Mouse (Mus musculus): Measurements from ENCODE around the gene Pkn3.

Gene Pkn3

GRCm38 (mm10) chr2:30063235-30063634, 14.2 kb upstream of the Pkn3 start:
- DNase-seq (ENCODE audit: extremely low spot score, low spot score) = no peak

- DNase-seq (ENCODE audit: extremely low spot score, low spot score) = no peak
Observed at GRCm38 (mm10) chr2:30063791-30064190, 13.7 kb upstream of the Pkn3 start.

DNA sequence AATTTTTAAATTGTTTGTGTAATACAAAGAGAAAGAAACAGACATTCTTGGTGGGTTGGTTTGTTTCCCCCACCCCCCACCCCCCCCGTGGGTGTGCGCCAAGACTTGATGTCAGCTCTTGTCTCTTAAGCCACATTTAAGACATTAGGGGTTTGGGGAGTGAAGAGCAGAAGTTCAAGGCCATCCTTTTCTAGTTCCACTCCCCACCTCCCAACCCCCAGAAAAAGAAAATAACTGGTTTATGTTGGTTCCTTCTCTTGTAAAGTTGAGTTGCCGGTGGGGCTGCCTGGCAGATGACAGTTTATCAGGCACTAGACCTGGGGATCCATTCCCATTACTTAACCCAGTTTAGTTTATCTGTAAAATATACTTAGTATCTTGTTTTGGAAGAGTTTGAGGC, 13.2 kb upstream of the Pkn3 start:
- no peak for DNase-seq (ENCODE audit: extremely low spot score, low spot score)

DNA sequence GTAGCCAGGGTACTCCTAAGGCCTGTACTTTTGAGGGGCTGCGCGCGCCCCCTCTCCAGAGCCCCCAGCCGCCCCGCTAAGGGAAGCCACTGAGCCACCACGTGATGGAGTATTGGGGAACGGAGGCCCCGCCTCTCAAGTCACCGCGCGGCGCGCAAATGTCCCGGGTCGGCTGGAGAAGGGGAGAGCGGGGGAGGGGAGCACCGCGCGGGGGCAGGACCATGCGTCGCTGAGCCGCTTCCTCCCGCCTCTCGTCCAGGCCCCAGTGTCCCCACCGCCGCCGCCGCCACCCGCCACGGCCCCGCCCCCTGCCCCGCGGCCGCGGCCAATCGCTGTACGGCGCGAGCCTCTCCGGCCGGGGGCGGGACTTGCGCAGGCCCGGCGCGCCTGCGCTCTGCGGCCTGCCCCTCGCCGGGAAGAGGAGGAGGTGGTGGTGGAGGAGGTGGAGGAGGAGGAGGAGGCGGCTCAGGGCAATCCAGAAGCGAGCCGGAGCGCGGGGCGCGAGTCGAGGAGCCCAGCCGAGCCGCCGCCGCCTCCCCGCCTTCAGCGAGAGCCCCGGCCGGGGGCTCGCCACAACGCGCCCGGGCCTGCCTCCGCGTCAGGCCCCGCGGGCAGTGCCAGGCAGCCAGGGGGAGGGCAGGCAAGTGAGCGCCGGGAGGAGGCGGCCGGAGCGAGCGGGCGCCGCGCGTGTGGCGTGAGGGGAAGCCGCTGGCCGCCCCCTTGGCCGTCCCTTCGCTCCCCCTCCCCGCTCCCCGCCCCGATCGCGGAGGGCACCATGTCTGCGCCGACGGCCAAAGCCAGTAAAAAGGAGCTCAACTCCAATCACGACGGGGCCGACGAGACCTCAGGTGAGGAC, 11.2 kb upstream of the Pkn3 start:
- peak; percentile 94 for DNase-seq (ENCODE audit: extremely low spot score, low spot score)

- DNase-seq (ENCODE audit: extremely low spot score, low spot score) = peak; percentile 73
Observed at GRCm38 (mm10) chr2:30067031-30067888, 10.2 kb upstream of the Pkn3 start.

DNA sequence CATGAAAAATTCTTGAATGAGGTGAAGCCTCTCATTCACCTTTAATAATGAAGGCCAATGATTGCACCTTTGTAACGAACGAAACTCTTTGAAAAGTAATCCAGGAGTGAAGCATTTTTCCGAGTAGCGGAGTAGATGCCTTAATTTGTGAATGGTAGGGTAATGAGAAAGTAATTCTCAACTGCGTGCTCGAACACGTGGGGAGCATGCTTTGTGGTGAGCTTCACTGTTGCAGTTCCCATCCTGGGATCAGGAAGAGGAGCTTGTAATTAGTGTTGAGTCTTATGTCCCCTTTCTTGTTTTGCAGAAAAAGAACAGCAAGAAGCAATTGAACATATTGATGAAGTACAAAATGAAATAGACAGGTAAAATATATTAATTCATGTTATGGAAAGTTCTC, 9.5 kb upstream of the Pkn3 start:
- no peak for DNase-seq (ENCODE audit: extremely low spot score, low spot score)

DNA sequence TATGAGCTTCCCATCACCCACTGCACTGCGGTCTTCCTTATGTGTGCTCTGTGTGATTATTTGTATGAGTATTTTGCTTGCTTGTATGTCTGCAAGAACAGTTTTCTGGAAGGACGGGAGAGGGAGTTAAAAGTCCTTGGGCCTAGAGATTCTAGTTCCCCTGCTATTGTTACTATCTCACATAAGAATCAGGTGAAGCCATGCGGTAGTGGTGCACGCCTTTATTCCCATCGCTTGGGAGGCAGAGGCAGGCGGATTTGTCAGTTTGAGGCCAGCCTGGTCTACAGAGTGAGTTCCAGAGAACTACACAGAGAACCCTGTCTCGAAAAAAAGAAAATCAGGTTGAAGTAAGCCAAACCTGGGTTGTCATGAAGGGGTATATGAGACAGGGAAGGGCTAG, 4.6 kb upstream of the Pkn3 start:
- no peak for DNase-seq (ENCODE audit: extremely low spot score, low spot score)

DNA sequence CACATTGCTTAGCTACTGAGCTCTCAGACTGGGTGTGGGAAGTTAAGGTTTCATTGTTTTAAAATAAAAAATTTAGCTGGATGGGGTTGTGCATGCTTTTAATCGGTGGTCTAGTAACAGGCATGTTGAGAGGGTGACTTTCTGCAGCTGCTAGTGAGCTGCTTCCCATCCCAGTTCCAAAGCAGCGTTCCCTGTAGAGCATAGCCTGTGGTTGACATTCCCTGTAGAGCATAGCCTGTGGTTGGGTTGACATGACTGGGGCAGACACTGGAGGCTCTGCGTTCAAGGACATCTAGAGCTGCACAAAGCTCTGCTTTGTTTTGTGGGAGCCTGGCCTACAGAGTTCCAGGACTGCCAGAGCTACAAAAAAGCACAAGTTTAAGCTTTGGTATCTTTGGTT, 4.2 kb upstream of the Pkn3 start:
- DNase-seq (ENCODE audit: extremely low spot score, low spot score) = no peak

- no peak for DNase-seq (ENCODE audit: extremely low spot score, low spot score)
Observed at GRCm38 (mm10) chr2:30075625-30076024, 1.9 kb upstream of the Pkn3 start.

DNA sequence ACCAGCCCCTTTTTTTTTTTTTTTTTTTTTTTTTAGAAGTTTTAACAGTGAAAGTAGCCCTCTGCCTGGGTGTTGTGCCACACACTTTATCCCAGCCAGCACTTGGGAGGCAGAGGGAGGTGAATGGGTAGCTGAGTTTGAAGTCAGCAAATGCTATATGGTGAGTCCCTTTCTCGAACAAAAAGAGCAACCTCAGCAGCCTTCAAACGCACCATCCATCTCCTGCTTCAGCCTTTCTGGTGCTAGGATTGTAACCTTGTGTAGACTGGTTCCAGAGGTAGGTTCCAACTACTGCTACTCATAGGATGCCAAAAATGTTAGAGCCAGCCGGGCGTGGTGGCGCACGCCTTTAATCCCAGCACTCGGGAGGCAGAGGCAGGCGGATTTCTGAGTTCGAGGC, 1.0 kb upstream of the Pkn3 start:
- DNase-seq (ENCODE audit: extremely low spot score, low spot score) = no peak

DNA sequence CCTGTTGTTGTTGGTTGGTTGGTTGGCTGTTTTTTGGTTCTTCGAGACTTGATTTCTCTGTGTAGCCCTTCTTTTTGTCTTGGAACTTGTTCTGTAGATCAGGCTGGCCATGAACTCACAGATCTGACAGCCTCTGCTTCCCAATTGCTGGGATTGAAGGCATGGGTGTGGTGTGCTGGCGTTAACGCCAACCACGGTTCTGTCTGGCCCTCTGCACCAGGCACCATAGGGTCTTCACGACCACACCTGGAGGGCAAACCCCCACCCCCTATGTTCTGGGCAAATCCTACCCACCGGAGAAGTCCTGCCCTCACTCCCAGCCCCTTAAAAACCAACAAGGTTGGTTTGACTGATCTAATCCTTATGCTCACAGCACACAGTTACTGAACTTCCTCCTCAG, 525 bp upstream of the Pkn3 start:
- no peak for DNase-seq (ENCODE audit: extremely low spot score, low spot score)

DNA sequence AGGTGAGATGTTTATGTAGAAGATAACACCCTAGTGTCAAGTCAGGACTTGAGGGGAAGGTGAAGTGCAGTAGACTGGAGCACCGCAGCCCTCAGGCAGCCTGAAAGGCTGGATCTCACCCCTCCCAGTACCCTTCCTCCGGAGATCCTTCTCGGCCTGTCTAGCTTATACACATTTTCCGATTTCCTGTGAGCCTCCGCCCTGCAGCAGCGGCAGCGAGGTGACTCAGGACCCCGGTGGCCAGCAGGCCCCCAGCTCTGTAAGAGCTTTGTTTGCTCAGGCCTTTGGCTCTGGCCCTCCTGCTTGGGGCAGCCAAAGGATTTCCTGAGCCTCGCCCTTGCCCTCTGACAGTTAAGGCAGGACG, 847 bp downstream of the Pkn3 start:
- no peak for DNase-seq (ENCODE audit: extremely low spot score, low spot score)

DNA sequence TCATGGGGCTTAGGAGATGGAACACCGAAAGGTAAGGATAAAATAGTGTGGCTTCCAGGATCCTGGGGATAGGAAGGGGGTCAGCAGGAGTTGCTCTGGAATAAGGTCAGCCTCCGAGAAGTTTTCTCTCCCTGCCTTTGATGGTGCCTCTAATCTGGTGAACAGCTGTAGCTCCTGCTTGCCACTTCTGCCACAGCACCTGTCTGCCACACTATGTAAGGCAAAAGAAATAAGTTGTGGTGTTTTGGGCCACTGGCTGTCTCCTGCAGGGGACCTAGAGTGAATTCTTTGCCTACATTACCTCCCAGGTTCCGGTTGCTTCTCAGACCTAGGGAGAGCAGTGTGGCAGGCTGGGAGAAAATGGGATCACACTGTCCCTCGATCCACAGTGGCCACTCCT, 1.3 kb downstream of the Pkn3 start:
- no peak for DNase-seq (ENCODE audit: extremely low spot score, low spot score)

- no peak for DNase-seq (ENCODE audit: extremely low spot score, low spot score)
Observed at GRCm38 (mm10) chr2:30080181-30080800, 2.8 kb downstream of the Pkn3 start.

DNA sequence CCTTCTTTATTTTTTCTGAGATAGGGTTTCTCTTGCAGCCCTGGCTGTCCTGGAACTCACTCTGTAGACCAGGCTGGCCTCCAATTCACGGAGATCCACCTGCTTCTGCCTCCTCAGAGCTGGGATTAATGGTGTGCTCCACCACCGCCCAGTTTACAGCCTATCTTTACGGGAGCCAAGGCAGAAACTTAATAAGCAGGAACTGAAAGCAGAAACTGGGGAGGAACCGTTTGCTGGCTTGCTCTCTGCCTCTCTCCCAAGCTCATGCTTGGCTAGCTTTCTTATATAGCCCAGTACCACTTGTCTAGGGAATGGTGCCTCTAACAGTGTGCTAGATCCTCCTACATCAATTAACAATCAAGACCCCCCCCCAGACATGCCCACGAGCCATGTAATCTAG, 6.6 kb downstream of the Pkn3 start:
- DNase-seq (ENCODE audit: extremely low spot score, low spot score) = no peak

DNA sequence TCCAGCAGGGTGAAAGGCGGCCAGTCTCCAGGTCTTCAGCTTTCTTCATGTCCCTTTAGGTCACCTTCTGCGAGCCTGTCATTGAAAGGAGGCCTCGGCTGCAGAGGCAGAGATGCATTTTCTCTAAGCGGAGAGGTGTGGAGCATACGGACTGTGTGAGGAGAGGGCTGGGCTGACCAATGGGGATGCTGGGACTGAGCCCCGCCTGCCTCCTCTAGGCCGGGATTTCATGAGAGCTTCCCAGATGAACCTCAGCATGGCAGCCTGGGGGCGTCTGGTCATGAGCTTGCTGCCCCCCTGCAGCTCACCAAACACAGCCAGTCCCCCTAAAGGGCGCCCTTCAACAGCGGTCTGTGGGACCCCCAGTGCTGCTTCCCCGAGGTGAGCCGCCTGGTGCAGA, 7.1 kb downstream of the Pkn3 start:
- DNase-seq (ENCODE audit: extremely low spot score, low spot score) = peak; percentile 39

GRCm38 (mm10) chr2:30087310-30087709, 9.8 kb downstream of the Pkn3 start:
- DNase-seq (ENCODE audit: extremely low spot score, low spot score) = no peak

GRCm38 (mm10) chr2:30091521-30091920, 14.0 kb downstream of the Pkn3 start:
- DNase-seq (ENCODE audit: extremely low spot score, low spot score) = no peak

- no peak for DNase-seq (ENCODE audit: extremely low spot score, low spot score)
Observed at GRCm38 (mm10) chr2:30092280-30092918, 14.9 kb downstream of the Pkn3 start.

DNA sequence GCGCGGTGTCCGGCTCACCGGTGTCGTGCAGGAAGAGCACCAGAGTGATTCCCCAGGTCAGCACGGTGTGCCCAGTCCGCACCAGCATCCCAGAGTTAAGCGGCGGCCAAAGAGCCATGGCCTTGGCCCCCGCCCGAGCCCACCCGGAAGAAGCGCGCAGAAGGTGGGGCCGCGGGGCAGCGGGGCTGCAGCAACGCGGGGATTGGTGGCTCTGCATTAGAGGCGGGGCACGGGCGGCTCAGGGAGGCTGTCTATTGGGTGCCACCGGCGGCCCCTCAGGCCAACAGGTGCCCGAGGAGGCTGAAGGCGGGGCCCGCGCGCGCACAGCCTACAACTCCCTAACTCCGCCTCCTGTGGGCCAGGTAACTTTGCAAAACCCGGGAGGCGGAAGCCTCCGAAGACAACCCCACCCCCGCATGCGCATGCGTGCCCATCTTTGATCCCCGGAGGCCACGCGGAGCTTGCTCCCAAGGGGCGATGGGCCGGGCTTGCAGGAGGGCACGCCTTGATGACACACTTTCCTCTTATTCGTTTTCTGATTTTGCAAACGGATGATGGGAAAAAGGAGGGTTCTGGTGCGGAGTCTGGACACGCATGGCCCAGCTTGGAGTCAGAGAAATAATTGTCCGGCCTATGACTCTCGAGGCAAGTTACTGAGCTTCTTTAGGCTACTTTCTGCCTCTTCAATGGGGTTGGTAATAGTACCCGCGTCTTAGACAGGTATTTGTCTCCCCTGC, 16.2 kb downstream of the Pkn3 start, which contains the start of gene Zdhhc12:
Gene Zdhhc12, minus strand, starts transcription at position 178 of the 737 bp plus-strand sequence.
- peak; percentile 92 for DNase-seq (ENCODE audit: extremely low spot score, low spot score)

DNA sequence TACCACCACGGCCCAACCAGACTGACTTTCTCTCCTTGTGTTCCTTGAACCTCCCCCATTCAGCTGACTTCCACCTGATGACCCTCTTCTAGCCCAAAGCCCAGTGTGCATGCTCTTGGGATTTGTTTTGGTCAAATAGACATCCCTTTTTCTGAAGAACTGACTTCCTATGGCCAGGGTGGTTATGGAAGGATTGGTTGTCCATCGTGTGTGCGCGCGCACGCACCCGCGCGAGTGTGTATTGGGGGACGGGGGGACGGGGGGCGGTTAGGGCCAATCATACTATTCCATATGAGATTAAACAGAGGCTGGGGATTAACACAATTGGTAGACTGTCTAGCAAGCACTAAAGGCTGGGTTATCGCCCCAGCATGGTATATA, 16.7 kb downstream of the Pkn3 start:
- no peak for DNase-seq (ENCODE audit: extremely low spot score, low spot score)
